Mouse (Mus musculus) embryonic facial prominence, embryonic 14.5 days (tissue): ENCODE data around the gene Sh3bgrl3. TPM values are rescaled to one million over a fixed set of nuclear protein-coding genes. Genes with fewer than 3 reads are reported as not detected.

Experiments used
- ATAC-seq: fragments of 200-750 bp; cut with Nextera tagmentation; 2 replicates; pipeline ENCODE4 v1.8.0; 2017; ENCODE audit warnings: low read depth, moderate number of reproducible peaks, moderate TSS enrichment
- DNase-seq: peaks from one replicate; pipeline ENCODE4 v3.0.0-alpha.2; 2015; ENCODE audit warnings: low spot score
- H3K27ac ChIP-seq: fragments of 300-500 bp; sonication (generic); replicated peaks from 2 replicates; pipeline ENCODE4 v1.5.1; 2014; ENCODE audit warnings: low read depth, mild to moderate bottlenecking, low read length, moderate library complexity
- H3K27me3 ChIP-seq: fragments of 300-500 bp; sonication (generic); replicated peaks from 2 replicates; pipeline ENCODE4 v1.6.1; 2014; ENCODE audit warnings: low read length; ENCODE audit not compliant: control insufficient read depth, insufficient read depth
- H3K36me3 ChIP-seq: fragments of 300-500 bp; sonication (generic); 2 replicates; pipeline ENCODE4 v1.6.1; 2014; ENCODE audit warnings: low read length, mixed read lengths; ENCODE audit not compliant: control insufficient read depth, insufficient read depth
- H3K4me1 ChIP-seq: fragments of 300-500 bp; sonication (generic); 2 replicates; pipeline ENCODE4 v1.6.1; 2014; ENCODE audit warnings: antibody characterized with exemption, low read length; ENCODE audit not compliant: control insufficient read depth, insufficient read depth
- H3K4me2 ChIP-seq: fragments of 300-500 bp; sonication (generic); 2 replicates; pipeline ENCODE4 v1.6.1; 2014; ENCODE audit warnings: low read depth, mild to moderate bottlenecking, low read length, moderate library complexity, mixed read lengths
- H3K4me3 ChIP-seq: fragments of 300-500 bp; sonication (generic); 2 replicates; pipeline ENCODE4 v1.5.1; 2014; ENCODE audit warnings: low read depth, mild to moderate bottlenecking, low read length
- H3K9ac ChIP-seq: fragments of 300-500 bp; sonication (generic); 2 replicates; pipeline ENCODE4 v1.6.1; 2014; ENCODE audit warnings: low read depth, mild to moderate bottlenecking, low read length, moderate library complexity, mixed read lengths
- H3K9me3 ChIP-seq: fragments of 300-500 bp; sonication (generic); 2 replicates; pipeline ENCODE4 v1.6.1; 2016; ENCODE audit warnings: low read length; ENCODE audit not compliant: control insufficient read depth
- WGBS: fragments of 180-500 bp; shearing (Covaris S2); extraction: QIAGEN DNeasy Blood & Tissue Kit; methylation state at CpG from one replicate; pipeline ENCODE4 v1.1.7; 2014; 5-methylcytosine and 5-hydroxymethylcytosine counted together
- polyA plus RNA-seq: library from polyadenylated mRNA; unstranded; fragments of >200 nt; fragmentation: Nextera tagmentation; extraction: Ambion mirVana; gene quantifications from 2 replicates; pipeline ENCODE4 v1.2.1, GENCODE M21; 2014

Gene Sh3bgrl3
- polyA plus RNA-seq, 1 experiment from 2014 or later = 445 TPM

GRCm38 (mm10) chr4:134126300-134127120, 2.1 kb downstream of the Sh3bgrl3 start:
- H3K27ac ChIP-seq = no peak overlapping the region
- H3K9ac ChIP-seq = no peak overlapping the region; the same call in 1 of the 2 replicates
- ATAC-seq (no peak), DNase-seq (no peak)
- no peak overlapping the region for H3K4me3 ChIP-seq
- H3K36me3 ChIP-seq = 0 out of 2 replicates have a peak, but pooled peaks cover 6% of the 10 kb centered on the region
- 0 out of 2 replicates have a peak, but pooled peaks cover 7% of the 10 kb centered on the region for H3K4me1 ChIP-seq
- H3K4me2 ChIP-seq = peak overlapping the region; percentile 92; the same call in 1 of the 2 replicates
- H3K9me3 ChIP-seq = no peaks in the 10 kb centered on the region
- no peaks in the 10 kb centered on the region for H3K27me3 ChIP-seq
- 87% methylated on average over 16 of the region's 21 CpGs for WGBS

GRCm38 (mm10) chr4:134125383-134126060, 3.1 kb downstream of the Sh3bgrl3 start:
- no peak overlapping the region for H3K4me3 ChIP-seq
- DNase-seq = no peak
- no peak for ATAC-seq
- 0 out of 2 replicates have a peak, but pooled peaks cover 7% of the 10 kb centered on the region for H3K4me1 ChIP-seq
- 88% methylated on average over 15 of the region's 15 CpGs for WGBS
- H3K36me3 ChIP-seq = 0 out of 2 replicates have a peak, but pooled peaks cover 1% of the 10 kb centered on the region
- H3K9ac ChIP-seq = no peak overlapping the region
- no peak overlapping the region for H3K4me2 ChIP-seq
- no peaks in the 10 kb centered on the region for H3K9me3 ChIP-seq
- no peak overlapping the region for H3K27ac ChIP-seq
- no peaks in the 10 kb centered on the region for H3K27me3 ChIP-seq

- H3K4me2 ChIP-seq = no peak overlapping the region
These were observed 4.7 kb downstream of the Sh3bgrl3 start for GRCm38 (mm10) chr4:134123680-134124551.

GRCm38 (mm10) chr4:134123147-134123546, 5.4 kb downstream of the Sh3bgrl3 start:
- H3K27ac ChIP-seq = no peak overlapping the region
- no peak overlapping the region for H3K4me3 ChIP-seq
- H3K4me1 ChIP-seq = 0 out of 2 replicates have a peak, but pooled peaks cover 7% of the 10 kb centered on the region
- H3K9ac ChIP-seq = no peak overlapping the region
- no peak overlapping the region for H3K4me2 ChIP-seq
- no peaks in the 10 kb centered on the region for H3K27me3 ChIP-seq
- H3K9me3 ChIP-seq = no peaks in the 10 kb centered on the region
- no peaks in the 10 kb centered on the region for H3K36me3 ChIP-seq
- 93% methylated on average over 6 of the region's 6 CpGs for WGBS
- ATAC-seq (no peak), DNase-seq (no peak)

More at GRCm38 (mm10) chr4:134123680-134124551, 4.7 kb downstream of the Sh3bgrl3 start:
- ATAC-seq (no peak), DNase-seq (peak; percentile 33)
- 30% methylated on average over 17 of the region's 17 CpGs for WGBS
- Histone ChIP-seq H3K4me3 (no peak overlapping the region), H3K27ac (no peak overlapping the region), H3K36me3 (no peaks in the 10 kb centered on the region), H3K9ac (no peak overlapping the region), H3K9me3 (no peaks in the 10 kb centered on the region), H3K27me3 (no peaks in the 10 kb centered on the region), H3K4me1 (0 out of 2 replicates have a peak, but pooled peaks cover 7% of the 10 kb centered on the region)

GRCm38 (mm10) chr4:134122281-134122680, 6.3 kb downstream of the Sh3bgrl3 start:
- H3K4me3 ChIP-seq = no peak overlapping the region
- no peaks in the 10 kb centered on the region for H3K27me3 ChIP-seq
- no peaks in the 10 kb centered on the region for H3K9me3 ChIP-seq
- no peaks in the 10 kb centered on the region for H3K36me3 ChIP-seq
- H3K4me2 ChIP-seq = no peak overlapping the region
- no peak overlapping the region for H3K9ac ChIP-seq
- WGBS = 58% methylated on average over 3 of the region's 3 CpGs
- no peak for ATAC-seq
- no peak overlapping the region for H3K27ac ChIP-seq
- H3K4me1 ChIP-seq = no peaks in the 10 kb centered on the region
- peak; percentile 46 for DNase-seq

- 48% methylated on average over 3 of the region's 4 CpGs for WGBS
- Histone ChIP-seq H3K27ac (no peak overlapping the region; the same call in 1 of the 2 replicates), H3K9ac (no peak overlapping the region), H3K9me3 (no peaks in the 10 kb centered on the region), H3K4me2 (no peak overlapping the region), H3K27me3 (no peaks in the 10 kb centered on the region), H3K4me3 (no peak overlapping the region), H3K4me1 (no peaks in the 10 kb centered on the region), H3K36me3 (no peaks in the 10 kb centered on the region)
- DNase-seq (peak; percentile 23), ATAC-seq (no peak)
These were observed 7.0 kb downstream of the Sh3bgrl3 start for GRCm38 (mm10) chr4:134121571-134121970.

- Histone ChIP-seq H3K9me3 (no peaks in the 10 kb centered on the region), H3K4me2 (no peak overlapping the region), H3K4me1 (no peaks in the 10 kb centered on the region), H3K27me3 (no peaks in the 10 kb centered on the region), H3K27ac (no peak overlapping the region; the same call in 1 of the 2 replicates), H3K4me3 (no peak overlapping the region), H3K36me3 (no peaks in the 10 kb centered on the region), H3K9ac (no peak overlapping the region)
- ATAC-seq (no peak), DNase-seq (no peak)
- 84% methylated on average over 4 of the region's 4 CpGs for WGBS
These were observed 7.7 kb downstream of the Sh3bgrl3 start for GRCm38 (mm10) chr4:134120916-134121315.

GRCm38 (mm10) chr4:134120192-134120805, 8.3 kb downstream of the Sh3bgrl3 start:
- ATAC-seq (no peak), DNase-seq (no peak)
- Histone ChIP-seq H3K9me3 (no peaks in the 10 kb centered on the region), H3K9ac (no peak overlapping the region), H3K27me3 (no peaks in the 10 kb centered on the region), H3K27ac (no peak overlapping the region), H3K4me2 (no peak overlapping the region), H3K4me1 (no peaks in the 10 kb centered on the region), H3K36me3 (no peaks in the 10 kb centered on the region), H3K4me3 (no peak overlapping the region)
- WGBS = 68% methylated on average over 6 of the region's 6 CpGs
